Mouse (Mus musculus) stomach, embryonic 14.5 days (tissue): Measurements from ENCODE around the gene Traf3ip2. TPM values are rescaled to one million over a fixed set of nuclear protein-coding genes. Genes with fewer than 3 reads are reported as not detected.
A peak's percentile ranks its signal among the peaks of the same experiment; 100 is the strongest.

Experiments used
- ATAC-seq: fragments of 200-750 bp; cut with Nextera tagmentation; 2 replicates; pipeline ENCODE4 v1.8.0; 2017; ENCODE audit warnings: low read depth, moderate TSS enrichment; ENCODE audit not compliant: insufficient number of reproducible peaks, insufficient read depth, low FRiP score
- H3K27ac ChIP-seq: fragments of 300-500 bp; sonication (generic); 2 replicates; pipeline ENCODE4 v1.5.1; 2014; ENCODE audit warnings: mild to moderate bottlenecking, low read length, moderate library complexity, mixed read lengths
- H3K27me3 ChIP-seq: fragments of 300-500 bp; sonication (generic); 2 replicates; pipeline ENCODE4 v1.6.1; 2014; ENCODE audit warnings: low read length, control low read depth, mixed read lengths; ENCODE audit not compliant: control insufficient read depth, insufficient read depth
- H3K36me3 ChIP-seq: fragments of 300-500 bp; sonication (generic); 2 replicates; pipeline ENCODE4 v1.6.1; 2014; ENCODE audit warnings: mild to moderate bottlenecking, control low read depth, low read length, moderate library complexity, mixed read lengths; ENCODE audit not compliant: control insufficient read depth, insufficient read depth
- H3K4me1 ChIP-seq: fragments of 300-500 bp; sonication (generic); 2 replicates; pipeline ENCODE4 v1.6.1; 2014; ENCODE audit warnings: low read length, control low read depth, mixed read lengths; ENCODE audit not compliant: control insufficient read depth, insufficient read depth
- H3K4me2 ChIP-seq: fragments of 300-500 bp; sonication (generic); replicated peaks from 2 replicates; pipeline ENCODE4 v1.6.1; 2014; ENCODE audit warnings: low read depth, low read length, control low read depth
- H3K4me3 ChIP-seq: fragments of 300-500 bp; sonication (generic); 2 replicates; pipeline ENCODE4 v1.5.1; 2014; ENCODE audit warnings: low read depth, low read length, control low read depth
- H3K9ac ChIP-seq: fragments of 300-500 bp; sonication (generic); replicated peaks from 2 replicates; pipeline ENCODE4 v1.6.1; 2014; ENCODE audit warnings: low read depth, mild to moderate bottlenecking, control low read depth, low read length, moderate library complexity, mixed read lengths
- H3K9me3 ChIP-seq: fragments of 300-500 bp; sonication (generic); 2 replicates; pipeline ENCODE4 v1.6.1; 2016; ENCODE audit warnings: low read depth, low read length, control low read depth; ENCODE audit not compliant: control insufficient read depth
- WGBS: fragments of 180-500 bp; shearing (Covaris S2); extraction: QIAGEN DNeasy Blood & Tissue Kit; methylation state at CpG from one replicate; pipeline ENCODE4 v1.1.7; 2014; 5-methylcytosine and 5-hydroxymethylcytosine counted together
- polyA plus RNA-seq: library from polyadenylated mRNA; unstranded; fragments of >200 nt; fragmentation: Nextera tagmentation; extraction: Ambion mirVana; gene quantifications from 2 replicates; pipeline ENCODE4 v1.2.1, GENCODE M21; 2014

The Traf3ip2 gene
- polyA plus RNA-seq, 1 experiment from 2014 or later = 30.2 TPM

DNA sequence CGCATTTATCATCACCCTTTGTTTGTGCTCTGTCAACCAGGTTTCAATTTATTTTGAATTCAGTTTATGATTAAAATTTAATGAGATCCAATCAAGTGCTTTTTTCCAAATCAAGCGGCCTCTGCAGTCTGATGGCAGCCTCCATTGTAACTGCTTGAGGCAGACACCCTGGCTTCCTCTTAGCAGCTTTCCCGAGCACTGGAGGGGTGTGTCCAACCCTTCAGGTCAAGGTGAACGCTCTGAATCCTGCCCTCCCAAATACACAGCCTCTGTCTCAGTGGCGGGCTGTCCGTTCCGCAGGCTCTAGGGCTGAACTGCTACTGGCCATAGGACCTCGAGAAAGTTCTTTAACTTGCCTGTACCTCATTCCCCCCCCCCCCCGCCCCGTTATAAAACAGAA is 5.7 kb downstream of the Traf3ip2 start:
- no peak overlapping the region for H3K4me2 ChIP-seq
- ATAC-seq = no peak
- no peaks in the 10 kb centered on the region for H3K9me3 ChIP-seq
- WGBS = 57% methylated on average over 10 of the region's 10 CpGs
- no peak overlapping the region for H3K4me3 ChIP-seq
- no peaks in the 10 kb centered on the region for H3K27me3 ChIP-seq
- no peak overlapping the region for H3K27ac ChIP-seq
- H3K4me1 ChIP-seq = peaks cover 22% of the 10 kb centered on the region
- peaks cover 9% of the 10 kb centered on the region; the same call in 1 of the 2 replicates for H3K36me3 ChIP-seq
- no peak overlapping the region for H3K9ac ChIP-seq

DNA sequence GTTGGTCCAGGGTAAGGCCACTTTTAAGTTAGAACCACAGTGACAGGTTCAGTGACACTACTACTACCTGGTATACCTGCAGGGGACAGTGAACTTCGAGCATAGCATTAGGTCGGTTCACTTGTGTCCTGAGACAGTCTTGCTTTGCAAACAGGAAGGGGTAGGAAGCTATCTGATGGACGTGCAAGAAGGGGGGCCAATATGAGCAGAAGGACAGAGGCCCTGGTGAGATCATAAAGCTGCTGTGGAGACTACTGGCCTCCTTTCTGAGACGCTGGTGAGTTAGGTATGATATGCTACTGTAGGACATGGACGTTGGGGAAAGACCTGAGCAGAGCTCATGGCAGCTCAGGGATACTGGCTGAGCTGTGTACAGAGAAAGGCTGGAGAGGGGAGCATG is 7.9 kb downstream of the Traf3ip2 start:
- Histone ChIP-seq H3K4me2 (no peak overlapping the region), H3K9me3 (no peaks in the 10 kb centered on the region), H3K27ac (no peak overlapping the region), H3K27me3 (no peaks in the 10 kb centered on the region), H3K4me3 (no peak overlapping the region), H3K36me3 (peaks cover 9% of the 10 kb centered on the region; the same call in 1 of the 2 replicates), H3K9ac (no peak overlapping the region), H3K4me1 (peaks cover 19% of the 10 kb centered on the region)
- WGBS = 83% methylated on average over 5 of the region's 5 CpGs
- ATAC-seq = no peak

DNA sequence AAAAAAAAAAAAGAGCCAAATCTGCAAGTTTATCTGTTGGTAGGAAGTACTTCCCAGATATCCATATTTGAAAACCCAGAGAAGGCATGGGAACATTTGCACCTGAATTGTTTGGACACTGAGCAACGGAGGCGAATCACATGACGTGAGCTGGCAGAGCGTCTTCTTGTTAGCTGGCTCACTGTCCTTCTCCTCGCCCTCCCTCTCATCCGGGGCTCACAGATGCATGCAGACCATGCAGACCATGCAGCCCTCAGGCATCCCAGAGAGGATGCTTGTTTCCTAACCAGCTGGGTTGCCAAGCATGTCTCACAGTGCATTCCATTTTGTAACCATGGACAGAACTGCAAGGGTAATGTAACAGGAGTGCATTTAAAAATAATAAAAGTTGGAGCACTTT is 11.1 kb downstream of the Traf3ip2 start:
- peaks cover 24% of the 10 kb centered on the region for H3K36me3 ChIP-seq
- H3K27me3 ChIP-seq = no peaks in the 10 kb centered on the region
- H3K4me2 ChIP-seq = no peak overlapping the region
- peak overlapping the region; percentile 76; the same call in 1 of the 2 replicates for H3K27ac ChIP-seq
- H3K9ac ChIP-seq = no peak overlapping the region
- no peak overlapping the region for H3K4me3 ChIP-seq
- ATAC-seq = no peak
- peaks cover 26% of the 10 kb centered on the region; the same call in 1 of the 2 replicates for H3K4me1 ChIP-seq
- no peaks in the 10 kb centered on the region for H3K9me3 ChIP-seq
- WGBS = 74% methylated on average over 6 of the region's 6 CpGs

GRCm38 (mm10) chr10:39624837-39625625 is 12.3 kb downstream of the Traf3ip2 start:
- no peaks in the 10 kb centered on the region for H3K27me3 ChIP-seq
- peak; percentile 62 for ATAC-seq
- peaks cover 29% of the 10 kb centered on the region; the same call in 1 of the 2 replicates for H3K4me1 ChIP-seq
- 37% methylated on average over 12 of the region's 12 CpGs for whole genome bisulfite sequencing
- no peak overlapping the region for H3K4me3 ChIP-seq
- peaks cover 24% of the 10 kb centered on the region for H3K36me3 ChIP-seq
- no peak overlapping the region for H3K9ac ChIP-seq
- peak overlapping the region; percentile 76 for H3K27ac ChIP-seq
- no peak overlapping the region for H3K4me2 ChIP-seq
- H3K9me3 ChIP-seq = no peaks in the 10 kb centered on the region

GRCm38 (mm10) chr10:39625626-39626260 is 13.0 kb downstream of the Traf3ip2 start:
- 57% methylated on average over 11 of the region's 11 CpGs for WGBS
- no peaks in the 10 kb centered on the region for H3K9me3 ChIP-seq
- H3K27me3 ChIP-seq = no peaks in the 10 kb centered on the region
- H3K4me1 ChIP-seq = peaks cover 35% of the 10 kb centered on the region
- H3K4me3 ChIP-seq = no peak overlapping the region
- H3K9ac ChIP-seq = no peak overlapping the region
- H3K36me3 ChIP-seq = peaks cover 24% of the 10 kb centered on the region
- no peak for ATAC-seq
- H3K27ac ChIP-seq = peak overlapping the region; percentile 76; the same call in 1 of the 2 replicates
- H3K4me2 ChIP-seq = no peak overlapping the region

DNA sequence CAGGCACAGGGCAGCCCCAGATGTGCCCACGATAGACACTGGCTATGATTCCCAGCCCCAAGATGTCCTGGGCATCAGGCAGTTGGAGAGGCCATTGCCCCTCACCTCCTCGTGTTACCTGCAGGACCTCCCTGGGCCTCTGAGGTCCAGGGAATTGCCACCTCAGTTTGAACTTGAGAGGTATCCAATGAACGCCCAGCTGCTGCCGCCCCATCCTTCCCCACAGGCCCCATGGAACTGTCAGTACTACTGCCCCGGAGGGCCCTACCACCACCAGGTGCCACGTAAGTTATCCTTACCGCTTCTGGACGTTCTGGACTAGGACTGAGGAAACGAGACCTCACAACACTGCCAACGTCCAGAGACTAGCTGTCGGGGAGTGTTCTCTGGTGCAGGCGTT is 13.6 kb downstream of the Traf3ip2 start:
- Histone ChIP-seq H3K4me3 (no peak overlapping the region), H3K36me3 (peaks cover 23% of the 10 kb centered on the region), H3K4me2 (no peak overlapping the region), H3K4me1 (peaks cover 41% of the 10 kb centered on the region), H3K9me3 (no peaks in the 10 kb centered on the region), H3K9ac (no peak overlapping the region), H3K27me3 (no peaks in the 10 kb centered on the region), H3K27ac (no peak overlapping the region)
- ATAC-seq = no peak
- WGBS = 89% methylated on average over 12 of the region's 12 CpGs

- Histone ChIP-seq H3K9ac (no peak overlapping the region), H3K4me1 (peaks cover 52% of the 10 kb centered on the region), H3K4me2 (no peak overlapping the region), H3K27ac (peak overlapping the region; percentile 92), H3K36me3 (peaks cover 14% of the 10 kb centered on the region), H3K9me3 (no peaks in the 10 kb centered on the region), H3K4me3 (no peak overlapping the region), H3K27me3 (no peaks in the 10 kb centered on the region)
- 38% methylated on average over 10 of the region's 10 CpGs for WGBS
- ATAC-seq = no peak
These were observed 16.2 kb downstream of the Traf3ip2 start for GRCm38 (mm10) chr10:39628799-39629517.

DNA sequence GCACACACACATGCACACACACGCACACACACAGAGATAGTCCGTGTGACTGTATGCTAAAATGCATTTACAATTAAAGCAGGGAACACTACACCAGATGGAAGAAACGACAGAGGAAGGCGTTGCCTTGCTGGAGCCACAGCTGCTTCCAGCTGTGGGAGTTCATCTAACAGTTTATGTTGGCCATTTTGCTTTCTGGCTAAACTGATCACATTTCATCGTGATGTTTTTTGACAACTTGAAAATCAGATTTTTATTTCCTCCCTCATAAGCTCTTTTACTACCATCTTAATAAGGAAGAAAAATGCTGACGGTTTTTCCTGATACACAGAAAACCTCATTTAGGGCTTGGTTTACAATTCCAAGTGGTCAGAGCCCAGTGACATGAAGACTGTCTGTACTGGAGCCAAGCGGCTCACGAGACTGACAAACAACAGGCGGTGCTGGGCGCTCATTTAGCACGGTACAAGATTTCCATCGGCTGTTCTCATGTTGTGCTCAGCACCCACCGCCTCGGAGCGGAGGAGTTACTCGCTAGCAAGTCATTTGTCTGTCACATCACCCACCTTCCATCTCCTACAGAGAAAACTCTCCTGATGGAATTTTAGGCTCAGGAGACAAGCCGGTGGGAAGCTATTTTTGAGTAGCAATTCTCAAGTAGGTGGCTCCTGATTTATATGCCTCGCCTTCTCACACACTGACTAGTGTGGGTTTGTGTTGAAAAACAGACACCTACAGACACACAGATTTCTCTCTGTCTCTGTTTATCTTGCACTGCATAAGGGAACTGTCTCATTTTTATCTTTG is 17.2 kb downstream of the Traf3ip2 start:
- peaks cover 18% of the 10 kb centered on the region for H3K36me3 ChIP-seq
- H3K9me3 ChIP-seq = no peaks in the 10 kb centered on the region
- peaks cover 46% of the 10 kb centered on the region for H3K4me1 ChIP-seq
- no peaks in the 10 kb centered on the region for H3K27me3 ChIP-seq
- no peak overlapping the region for H3K4me3 ChIP-seq
- no peak overlapping the region; the same call in 1 of the 2 replicates for H3K9ac ChIP-seq
- peak overlapping the region; percentile 92 for H3K27ac ChIP-seq
- H3K4me2 ChIP-seq = peak overlapping the region; percentile 25; the same call in 1 of the 2 replicates
- ATAC-seq = peak; percentile 83
- 28% methylated on average over 18 of the region's 18 CpGs for WGBS
